Mouse (Mus musculus) 3134 (cell line): ENCODE results near the gene Zfp112.
A peak's percentile ranks its signal among the peaks of the same experiment; 100 is the strongest.
"Not testable (repeated sequence)": the region's sequence is repeated elsewhere in the genome, so short reads cannot be mapped to it uniquely, and the experiment has no call there.

Source experiments
- DNase-seq: peaks from one replicate; pipeline ENCODE4 v3.0.0-alpha.2; 2011; ENCODE audit warnings: low spot score; ENCODE audit not compliant: insufficient read length; ENCODE audit errors: extremely low read depth

Zfp112 gene

GRCm38 (mm10) chr7:24112156-24112856 lies at the start of gene Zfp112:
TSS of gene Zfp112 (plus strand) at chr7:24112314.
- DNase-seq, result peak; percentile 86

- not testable (repeated sequence) for DNase-seq
Measured at GRCm38 (mm10) chr7:24074424-24074823, 37.7 kb upstream of the Zfp112 start.

GRCm38 (mm10) chr7:24081634-24082431 lies 30.3 kb upstream of the Zfp112 start, which contains the start of gene Zfp180:
TSS of gene Zfp180 (plus strand) at chr7:24081924.
- DNase-seq, result peak; percentile 94

GRCm38 (mm10) chr7:24082457-24083235 lies 29.5 kb upstream of the Zfp112 start:
- peak; percentile 59 for DNase-seq

GRCm38 (mm10) chr7:24086871-24087270 lies 25.2 kb upstream of the Zfp112 start:
- no peak for DNase-seq

- DNase-seq, result no peak
Measured at GRCm38 (mm10) chr7:24087485-24088125, 24.5 kb upstream of the Zfp112 start.

- DNase-seq, result no peak
Measured at GRCm38 (mm10) chr7:24104403-24104802, 7.7 kb upstream of the Zfp112 start.

GRCm38 (mm10) chr7:24105144-24105703 lies 6.9 kb upstream of the Zfp112 start:
- no peak for DNase-seq

- DNase-seq, result no peak
Measured at GRCm38 (mm10) chr7:24110839-24111238, 1.3 kb upstream of the Zfp112 start.

GRCm38 (mm10) chr7:24111772-24112155 lies 350 bp upstream of the Zfp112 start:
- no peak for DNase-seq

GRCm38 (mm10) chr7:24113001-24113400 lies 887 bp downstream of the Zfp112 start:
- peak; percentile 41 for DNase-seq

GRCm38 (mm10) chr7:24116655-24117054 lies 4.5 kb downstream of the Zfp112 start:
- no peak for DNase-seq

GRCm38 (mm10) chr7:24133425-24133995 lies 21.4 kb downstream of the Zfp112 start:
- no peak for DNase-seq

GRCm38 (mm10) chr7:24133996-24134828 lies 22.1 kb downstream of the Zfp112 start, which contains the start of gene Zfp235:
TSS of gene Zfp235 (plus strand) at chr7:24134169.
- peak; percentile 83 for DNase-seq

GRCm38 (mm10) chr7:24142566-24142965 lies 30.5 kb downstream of the Zfp112 start:
- DNase-seq, result no peak

GRCm38 (mm10) chr7:24153272-24153671 lies 41.2 kb downstream of the Zfp112 start:
- no peak for DNase-seq

GRCm38 (mm10) chr7:24172191-24172590 lies 60.1 kb downstream of the Zfp112 start:
- no peak for DNase-seq

GRCm38 (mm10) chr7:24174618-24175336 lies 62.7 kb downstream of the Zfp112 start, which contains the start of gene Zfp114:
TSS of gene Zfp114 (plus strand) at chr7:24175060.
- no peak for DNase-seq
